Mouse (Mus musculus): ENCODE data around the gene Vmn1r188. TPM values are rescaled to one million over a fixed set of nuclear protein-coding genes. Genes with fewer than 3 reads are reported as not detected.
"Not testable (repeated sequence)": the region's sequence is repeated elsewhere in the genome, so short reads cannot be mapped to it uniquely, and the experiment has no call there.

Gene Vmn1r188
- polyA plus RNA-seq, 1 experiment, result not detected

GRCm38 (mm10) chr13:22039364-22039763, 44.9 kb upstream of the Vmn1r188 start:
- no peak for TF ChIP-seq CTCF (IDR thresholded peaks at IDR 0.05; ENCODE audit: extremely low read depth, insufficient read length, insufficient replicate concordance, low read depth, low read length)
- no peak for TF ChIP-seq POLR2A (IDR thresholded peaks at IDR 0.05; ENCODE audit: low read depth, low read length)
- WGBS, result 70% methylated on average over 5 of the region's 5 CpGs
- peaks cover 10% of the 10 kb centered on the region; the same call in 1 of the 2 replicates for H3K4me1 ChIP-seq (ENCODE audit: control insufficient read depth, insufficient read depth, insufficient read length, low read length)

GRCm38 (mm10) chr13:22039951-22040463, 44.2 kb upstream of the Vmn1r188 start:
- Histone ChIP-seq H3K4me3 (ENCODE audit: low read depth, low read length) (no peak overlapping the region), H3K27ac (ENCODE audit: insufficient read depth, low read depth, low read length) (no peak overlapping the region), H3K36me3 (ENCODE audit: control insufficient read depth, insufficient read depth, low read length) (no peaks in the 10 kb centered on the region), H3K4me1 (ENCODE audit: control insufficient read depth, insufficient read depth, insufficient read length, low read length) (peaks cover 12% of the 10 kb centered on the region; the same call in 1 of the 2 replicates), H3K27me3 (ENCODE audit: control insufficient read depth, insufficient read depth, low read length) (no peaks in the 10 kb centered on the region)
- 9% methylated on average over 2 of the region's 2 CpGs for WGBS
- TF ChIP-seq POLR2A (IDR thresholded peaks at IDR 0.05; ENCODE audit: low read depth, low read length) (no peak), CTCF (IDR thresholded peaks at IDR 0.05; ENCODE audit: extremely low read depth, insufficient read length, insufficient replicate concordance, low read depth, low read length) (no peak)

More at GRCm38 (mm10) chr13:22039364-22039763, 44.9 kb upstream of the Vmn1r188 start:
- H3K27ac ChIP-seq (ENCODE audit: insufficient read depth, low read depth, low read length), result no peak overlapping the region
- no peak overlapping the region for H3K4me3 ChIP-seq (ENCODE audit: low read depth, low read length)
- H3K36me3 ChIP-seq (ENCODE audit: control insufficient read depth, insufficient read depth, low read length), result no peaks in the 10 kb centered on the region
- no peaks in the 10 kb centered on the region for H3K27me3 ChIP-seq (ENCODE audit: control insufficient read depth, insufficient read depth, low read length)

DNA sequence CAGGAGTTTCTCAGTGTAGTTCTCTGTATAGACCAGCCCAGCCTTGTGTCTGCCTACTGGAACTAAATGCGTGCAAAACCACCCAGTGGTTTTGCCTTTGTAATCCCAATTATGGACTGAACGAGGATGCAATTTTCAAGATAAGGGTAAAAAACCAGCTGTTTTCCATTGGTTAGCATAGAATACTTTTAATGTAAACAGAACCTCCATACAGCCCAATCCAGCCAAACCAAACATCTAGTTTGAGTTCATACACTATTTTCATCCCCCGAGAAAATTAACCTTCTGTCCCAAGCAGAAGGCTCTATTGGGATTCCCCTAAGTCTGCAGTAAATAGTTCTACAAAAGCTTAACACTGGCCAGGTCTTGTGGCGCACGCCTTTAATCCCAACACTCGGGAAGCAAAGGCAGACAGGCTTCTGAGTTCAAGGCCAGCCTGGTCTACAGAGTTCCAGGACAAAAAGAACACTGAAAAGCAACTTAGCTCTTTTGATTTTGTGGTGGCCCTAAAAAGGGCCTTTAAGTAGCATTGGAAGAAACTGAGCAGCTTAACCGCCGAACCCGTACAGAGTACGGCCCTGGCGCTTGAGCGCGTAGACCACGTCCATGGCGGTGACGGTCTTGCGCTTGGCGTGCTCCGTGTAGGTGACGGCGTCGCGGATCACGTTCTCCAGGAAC, 43.6 kb upstream of the Vmn1r188 start:
- WGBS, result under 1% methylated on average over 24 of the region's 24 CpGs
- TF ChIP-seq CTCF (IDR thresholded peaks at IDR 0.05; ENCODE audit: extremely low read depth, insufficient read length, insufficient replicate concordance, low read depth, low read length) (no peak), POLR2A (IDR thresholded peaks at IDR 0.05; ENCODE audit: low read depth, low read length) (no peak; the same call in 1 of the 2 replicates)
- Histone ChIP-seq H3K36me3 (ENCODE audit: control insufficient read depth, insufficient read depth, low read length) (no peaks in the 10 kb centered on the region), H3K4me1 (ENCODE audit: control insufficient read depth, insufficient read depth, insufficient read length, low read length) (peaks cover 12% of the 10 kb centered on the region; the same call in 1 of the 2 replicates), H3K27me3 (ENCODE audit: control insufficient read depth, insufficient read depth, low read length) (no peaks in the 10 kb centered on the region), H3K4me3 (ENCODE audit: low read depth, low read length) (peak overlapping the region; percentile 64), H3K27ac (ENCODE audit: insufficient read depth, low read depth, low read length) (peak overlapping the region; percentile 69)

- H3K36me3 ChIP-seq (ENCODE audit: control insufficient read depth, insufficient read depth, low read length); H3K27me3 ChIP-seq (ENCODE audit: control insufficient read depth, insufficient read depth, low read length): not testable (repeated sequence)
- H3K4me3 ChIP-seq (ENCODE audit: low read depth, low read length), result peak within 1 kb of the TSS; percentile 64
- TF ChIP-seq POLR2A (IDR thresholded peaks at IDR 0.05; ENCODE audit: low read depth, low read length), result peak; percentile 85
- WGBS, result 1% methylated on average over 27 of the region's 27 CpGs
- H3K27ac ChIP-seq (ENCODE audit: insufficient read depth, low read depth, low read length), result peak within 1 kb of the TSS; percentile 76
- peaks cover 12% of the 10 kb centered on the region; the same call in 1 of the 2 replicates for H3K4me1 ChIP-seq (ENCODE audit: control insufficient read depth, insufficient read depth, insufficient read length, low read length)
Measured at GRCm38 (mm10) chr13:22041142-22041536, 43.1 kb upstream of the Vmn1r188 start, which contains the start of gene Hist1h4i. Gene Hist1h4i, minus strand, starts transcription at chr13:22041362.

GRCm38 (mm10) chr13:22041651-22042567, 42.3 kb upstream of the Vmn1r188 start:
- H3K4me3 ChIP-seq (ENCODE audit: low read depth, low read length), result peak overlapping the region; percentile 45
- no peaks in the 10 kb centered on the region for H3K27me3 ChIP-seq (ENCODE audit: control insufficient read depth, insufficient read depth, low read length)
- no peaks in the 10 kb centered on the region for H3K36me3 ChIP-seq (ENCODE audit: control insufficient read depth, insufficient read depth, low read length)
- 6% methylated on average over 13 of the region's 13 CpGs for WGBS
- TF ChIP-seq POLR2A (IDR thresholded peaks at IDR 0.05; ENCODE audit: low read depth, low read length), result no peak
- TF ChIP-seq CTCF (IDR thresholded peaks at IDR 0.05; ENCODE audit: extremely low read depth, insufficient read length, insufficient replicate concordance, low read depth, low read length), result no peak
- H3K27ac ChIP-seq (ENCODE audit: insufficient read depth, low read depth, low read length), result peak overlapping the region; percentile 76
- H3K4me1 ChIP-seq (ENCODE audit: control insufficient read depth, insufficient read depth, insufficient read length, low read length), result peaks cover 10% of the 10 kb centered on the region; the same call in 1 of the 2 replicates

- under 1% methylated on average over 53 of the region's 80 CpGs for WGBS
- not testable (repeated sequence) for H3K36me3 ChIP-seq (ENCODE audit: control insufficient read depth, insufficient read depth, low read length); H3K27me3 ChIP-seq (ENCODE audit: control insufficient read depth, insufficient read depth, low read length); H3K4me1 ChIP-seq (ENCODE audit: control insufficient read depth, insufficient read depth, insufficient read length, low read length)
- Histone ChIP-seq H3K4me3 (ENCODE audit: low read depth, low read length) (peak within 1 kb of the TSS; percentile 59), H3K27ac (ENCODE audit: insufficient read depth, low read depth, low read length) (peak within 1 kb of the TSS; percentile 76)
Measured at GRCm38 (mm10) chr13:22042568-22043502, 41.4 kb upstream of the Vmn1r188 start, which contains the start of the genes Hist1h2ag and Hist1h2bj. Gene Hist1h2ag, minus strand, starts transcription at chr13:22042944. Gene Hist1h2bj, plus strand, starts transcription at chr13:22043214.
